Mouse (Mus musculus): ENCODE results near the gene Ttbk2. TPM values are rescaled to one million over a fixed set of nuclear protein-coding genes. Genes with fewer than 3 reads are reported as not detected.

Gene Ttbk2
- 0.95 and 1.2 TPM in 2 replicates for polyA plus RNA-seq (2015; fragmentation: Nextera tagmentation; extraction: Ambion mirVana)

DNA sequence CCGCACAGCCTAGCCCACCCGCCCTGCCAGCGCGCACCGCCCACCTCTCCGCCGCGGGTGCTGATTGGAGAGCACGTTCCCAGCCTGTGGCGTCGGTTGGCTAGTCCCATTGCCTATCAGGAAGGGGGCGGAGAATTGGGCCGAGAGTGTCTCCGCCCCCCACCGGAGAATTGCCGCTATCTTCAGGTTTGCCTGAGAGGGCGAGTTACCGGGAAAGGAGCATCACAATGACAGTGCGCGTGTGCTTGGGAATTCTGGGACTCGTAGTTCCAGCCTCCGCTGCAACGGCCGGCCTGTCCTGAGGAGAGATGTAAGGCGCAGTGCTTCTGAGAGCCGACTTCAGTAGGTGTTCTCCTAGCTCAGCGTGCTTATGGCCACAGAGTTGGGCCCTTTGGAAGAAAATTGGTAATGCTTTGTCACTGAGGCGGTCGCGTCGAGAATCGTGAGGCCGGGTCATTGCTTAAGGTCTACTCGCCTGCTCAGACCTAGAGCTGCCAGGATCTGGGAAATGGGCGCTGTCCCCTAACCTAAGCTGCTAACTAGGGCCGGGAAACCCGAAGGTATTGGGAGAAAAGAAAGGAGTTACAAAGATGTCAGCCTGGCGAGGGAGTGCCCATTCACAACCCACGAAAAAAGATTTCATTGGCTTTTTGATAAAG lies at the start of gene Ttbk2:
Ttbk2 (minus strand) TSS at position 181 of the 659 bp plus-strand sequence.
- peak within 1 kb of the TSS; percentile 53; the same call in 1 of the 2 replicates for H3K27ac ChIP-seq (replicated peaks)
- no peaks in the 10 kb centered on the region for H3K27me3 ChIP-seq (ENCODE audit: control insufficient read depth, insufficient read depth, low read length)
- ATAC-seq (ENCODE audit: low FRiP score, low TSS enrichment): peak; percentile 99

DNA sequence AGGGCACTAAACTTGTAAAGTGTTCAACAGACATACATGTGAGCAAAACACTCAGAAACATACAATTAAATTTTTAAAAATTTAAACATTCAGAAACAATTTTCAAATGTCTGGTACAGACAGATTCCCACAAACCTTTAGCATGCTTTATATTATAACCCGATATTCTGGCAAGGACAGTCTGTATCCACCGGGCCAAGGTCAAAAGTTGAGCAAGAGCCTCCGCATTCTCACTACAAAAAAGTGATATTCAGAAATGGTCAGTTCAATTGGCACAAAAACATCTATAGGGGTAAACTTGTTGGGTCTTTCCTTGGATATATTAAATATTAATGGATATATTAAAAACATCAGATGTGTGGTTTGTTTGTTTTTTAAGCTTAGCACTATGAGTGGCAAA lies 46.0 kb upstream of the Ttbk2 start:
- WGBS: 94% methylated on average over 3 of the region's 3 CpGs
- ATAC-seq (ENCODE audit: low FRiP score, low TSS enrichment): no peak
- no peak overlapping the region for H3K27ac ChIP-seq (replicated peaks)

More for the DNA sequence above, at the start of gene Ttbk2:
- TF ChIP-seq EP300 (optimal IDR thresholded peaks at IDR 0.05) (no peak), CTCF (IDR thresholded peaks at IDR 0.05; ENCODE audit: low read depth) (peak; percentile 55)
- no peaks in the 10 kb centered on the region for H3K9me3 ChIP-seq (ENCODE audit: control insufficient read depth, low read length)
- peak; percentile 95 for DNase-seq (ENCODE audit: low spot score)
- H3K36me3 ChIP-seq (ENCODE audit: control insufficient read depth, insufficient read depth, low read length): no peaks in the 10 kb centered on the region
- WGBS: under 1% methylated on average over 39 of the region's 39 CpGs
- no peaks in the 10 kb centered on the region for H3K4me1 ChIP-seq (replicated peaks; ENCODE audit: control insufficient read depth, insufficient read depth)
- peak within 1 kb of the TSS; percentile 75 for H3K9ac ChIP-seq (ENCODE audit: low read length)
- peak within 1 kb of the TSS; percentile 90 for H3K4me3 ChIP-seq (ENCODE audit: low read depth, low read length)
- H3K4me2 ChIP-seq (replicated peaks; ENCODE audit: low read depth): peak within 1 kb of the TSS; percentile 78

DNA sequence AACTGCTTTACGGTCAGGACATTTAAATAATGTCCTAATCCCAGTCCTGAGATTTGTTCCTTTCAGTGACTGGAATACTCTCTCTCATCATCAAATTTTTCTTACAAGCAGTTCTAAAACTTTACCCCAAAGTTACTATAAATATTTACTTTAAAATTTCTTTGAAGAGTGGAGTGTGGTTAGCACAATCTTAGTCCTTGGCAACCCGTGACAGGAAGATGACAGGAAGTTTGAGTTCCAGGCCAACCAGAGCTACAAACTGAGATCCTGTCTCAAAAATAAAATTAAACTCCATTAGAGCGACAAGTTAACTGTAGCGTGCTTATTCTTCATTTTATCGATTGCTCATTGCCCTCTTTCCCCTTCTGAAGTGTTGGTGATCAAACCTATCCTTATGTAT lies 37.2 kb upstream of the Ttbk2 start:
- Histone ChIP-seq H3K9ac (ENCODE audit: low read length) (no peak overlapping the region), H3K4me3 (ENCODE audit: low read depth, low read length) (no peak overlapping the region), H3K4me1 (replicated peaks; ENCODE audit: control insufficient read depth, insufficient read depth) (no peaks in the 10 kb centered on the region), H3K36me3 (ENCODE audit: control insufficient read depth, insufficient read depth, low read length) (peaks cover 8% of the 10 kb centered on the region; the same call in 1 of the 2 replicates), H3K9me3 (ENCODE audit: control insufficient read depth, low read length) (no peaks in the 10 kb centered on the region), H3K27me3 (ENCODE audit: control insufficient read depth, insufficient read depth, low read length) (no peaks in the 10 kb centered on the region), H3K27ac (replicated peaks) (no peak overlapping the region), H3K4me2 (replicated peaks; ENCODE audit: low read depth) (no peak overlapping the region)
- 69% methylated on average over 5 of the region's 5 CpGs for WGBS
- no peak for DNase-seq (ENCODE audit: low spot score)
- TF ChIP-seq CTCF (IDR thresholded peaks at IDR 0.05; ENCODE audit: low read depth): no peak
- no peak for TF ChIP-seq EP300 (optimal IDR thresholded peaks at IDR 0.05)
- no peak for ATAC-seq (ENCODE audit: low FRiP score, low TSS enrichment)

More for the DNA sequence above, 46.0 kb upstream of the Ttbk2 start:
- H3K36me3 ChIP-seq (ENCODE audit: control insufficient read depth, insufficient read depth, low read length): peaks cover 18% of the 10 kb centered on the region
- H3K4me2 ChIP-seq (replicated peaks; ENCODE audit: low read depth): no peak overlapping the region
- no peak for DNase-seq (ENCODE audit: low spot score)
- H3K4me1 ChIP-seq (replicated peaks; ENCODE audit: control insufficient read depth, insufficient read depth): no peaks in the 10 kb centered on the region
- H3K27me3 ChIP-seq (ENCODE audit: control insufficient read depth, insufficient read depth, low read length): no peaks in the 10 kb centered on the region
- H3K9me3 ChIP-seq (ENCODE audit: control insufficient read depth, low read length): no peaks in the 10 kb centered on the region
- no peak for TF ChIP-seq CTCF (IDR thresholded peaks at IDR 0.05; ENCODE audit: low read depth)
- TF ChIP-seq EP300 (optimal IDR thresholded peaks at IDR 0.05): no peak
- no peak overlapping the region for H3K4me3 ChIP-seq (ENCODE audit: low read depth, low read length)
- no peak overlapping the region for H3K9ac ChIP-seq (ENCODE audit: low read length)

DNA sequence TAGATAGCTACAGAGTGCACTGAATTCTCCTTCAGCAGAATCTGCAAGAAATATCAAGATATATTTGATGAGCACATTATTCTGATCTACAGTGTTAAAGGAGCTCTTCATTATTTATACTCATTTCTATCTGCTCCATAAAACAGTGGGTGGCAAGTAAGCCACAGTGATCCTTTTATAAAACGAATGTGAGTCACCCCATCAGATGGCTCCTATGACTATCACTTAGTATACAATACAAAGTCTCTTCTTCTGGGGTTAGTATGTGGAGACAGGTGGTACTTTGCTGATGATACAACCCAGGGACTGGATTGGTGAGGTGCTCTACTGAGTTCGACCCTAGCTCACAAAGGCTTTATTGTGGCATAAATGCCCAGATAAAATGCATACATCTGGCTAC lies 22.8 kb upstream of the Ttbk2 start:
- ATAC-seq (ENCODE audit: low FRiP score, low TSS enrichment): no peak
- H3K9me3 ChIP-seq (ENCODE audit: control insufficient read depth, low read length): no peaks in the 10 kb centered on the region

DNA sequence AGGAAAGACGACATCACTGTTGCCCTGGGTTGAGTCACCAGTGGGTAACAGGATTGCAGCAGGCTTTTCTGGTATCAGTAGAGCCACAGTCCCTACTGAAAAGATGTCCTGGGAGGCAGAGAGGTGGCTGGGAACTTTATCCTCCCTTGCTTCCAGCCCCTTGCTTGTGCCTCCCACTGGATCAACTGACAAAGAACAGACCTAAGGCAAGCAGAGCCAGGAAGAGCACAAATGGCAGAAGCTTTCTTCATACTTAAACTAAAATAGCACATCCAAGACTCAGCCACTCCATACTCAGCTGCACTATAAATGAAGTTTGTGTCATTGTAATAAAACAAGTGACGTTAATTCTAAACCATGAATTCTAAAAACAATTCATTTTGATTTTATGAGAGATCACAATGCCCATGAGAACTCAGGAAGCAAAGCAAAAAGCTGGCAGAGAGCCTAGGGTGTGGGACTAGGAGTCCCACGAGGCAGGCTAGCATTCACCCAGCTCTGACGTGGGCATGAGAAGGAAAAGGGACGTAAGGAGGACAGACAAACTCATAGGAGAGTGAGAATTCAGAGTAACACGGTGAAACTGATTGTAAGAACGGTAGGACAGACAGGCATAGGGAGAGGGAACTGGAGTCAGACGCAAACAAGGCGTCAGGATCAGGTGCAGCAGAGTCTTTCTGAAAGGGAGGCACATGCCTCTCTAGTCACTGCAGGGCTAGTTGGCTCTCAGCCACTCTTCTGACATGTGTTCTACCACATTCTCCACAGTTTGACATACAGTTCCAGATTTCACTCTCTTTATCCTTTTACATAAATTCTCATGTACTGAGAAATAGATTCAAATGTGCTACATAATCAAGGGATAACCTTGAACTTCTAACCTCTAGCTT lies 21.3 kb upstream of the Ttbk2 start:
- no peak for ATAC-seq (ENCODE audit: low FRiP score, low TSS enrichment)
- H3K4me3 ChIP-seq (ENCODE audit: low read depth, low read length): no peak overlapping the region
- TF ChIP-seq CTCF (IDR thresholded peaks at IDR 0.05; ENCODE audit: low read depth): no peak
- TF ChIP-seq EP300 (optimal IDR thresholded peaks at IDR 0.05): no peak
- H3K4me2 ChIP-seq (replicated peaks; ENCODE audit: low read depth): no peak overlapping the region
- no peaks in the 10 kb centered on the region for H3K4me1 ChIP-seq (replicated peaks; ENCODE audit: control insufficient read depth, insufficient read depth)
- H3K9me3 ChIP-seq (ENCODE audit: control insufficient read depth, low read length): no peaks in the 10 kb centered on the region
- no peak for DNase-seq (ENCODE audit: low spot score)
- 67% methylated on average over 9 of the region's 9 CpGs for WGBS
- peak overlapping the region; percentile 63; the same call in 1 of the 2 replicates for H3K27ac ChIP-seq (replicated peaks)
- 0 out of 2 replicates have a peak, but pooled peaks cover 11% of the 10 kb centered on the region for H3K36me3 ChIP-seq (ENCODE audit: control insufficient read depth, insufficient read depth, low read length)
- no peak overlapping the region for H3K9ac ChIP-seq (ENCODE audit: low read length)
- no peaks in the 10 kb centered on the region for H3K27me3 ChIP-seq (ENCODE audit: control insufficient read depth, insufficient read depth, low read length)

More for the DNA sequence above, 22.8 kb upstream of the Ttbk2 start:
- no peak for TF ChIP-seq CTCF (IDR thresholded peaks at IDR 0.05; ENCODE audit: low read depth)
- TF ChIP-seq EP300 (optimal IDR thresholded peaks at IDR 0.05): no peak
- 88% methylated on average over 2 of the region's 2 CpGs for WGBS
- no peak overlapping the region for H3K4me2 ChIP-seq (replicated peaks; ENCODE audit: low read depth)
- no peak overlapping the region for H3K27ac ChIP-seq (replicated peaks)
- 0 out of 2 replicates have a peak, but pooled peaks cover 11% of the 10 kb centered on the region for H3K36me3 ChIP-seq (ENCODE audit: control insufficient read depth, insufficient read depth, low read length)
- no peak overlapping the region for H3K9ac ChIP-seq (ENCODE audit: low read length)
- H3K4me1 ChIP-seq (replicated peaks; ENCODE audit: control insufficient read depth, insufficient read depth): no peaks in the 10 kb centered on the region
- no peak for DNase-seq (ENCODE audit: low spot score)
- no peaks in the 10 kb centered on the region for H3K27me3 ChIP-seq (ENCODE audit: control insufficient read depth, insufficient read depth, low read length)
- no peak overlapping the region for H3K4me3 ChIP-seq (ENCODE audit: low read depth, low read length)
